Mouse (Mus musculus) heart, adult 11 months (tissue): ENCODE measurements around the gene Snapc2.

Source experiments
- DNase-seq: peaks from one replicate; pipeline ENCODE4 v3.0.0; 2022

Snapc2 gene

GRCm38 (mm10) chr8:4238434-4239192 is 14.3 kb upstream of the Snapc2 start, which contains the start of the genes Map2k7 and Gm49320:
Map2k7 (plus strand) TSS chr8:4238740.
Gm49320 (plus strand) TSS chr8:4238865.
- DNase-seq: peak; percentile 100

- peak; percentile 92 for DNase-seq
These were observed 13.5 kb upstream of the Snapc2 start for GRCm38 (mm10) chr8:4239193-4239890.

- DNase-seq: peak; percentile 90
These were observed 7.8 kb upstream of the Snapc2 start for GRCm38 (mm10) chr8:4245061-4245460.

DNA sequence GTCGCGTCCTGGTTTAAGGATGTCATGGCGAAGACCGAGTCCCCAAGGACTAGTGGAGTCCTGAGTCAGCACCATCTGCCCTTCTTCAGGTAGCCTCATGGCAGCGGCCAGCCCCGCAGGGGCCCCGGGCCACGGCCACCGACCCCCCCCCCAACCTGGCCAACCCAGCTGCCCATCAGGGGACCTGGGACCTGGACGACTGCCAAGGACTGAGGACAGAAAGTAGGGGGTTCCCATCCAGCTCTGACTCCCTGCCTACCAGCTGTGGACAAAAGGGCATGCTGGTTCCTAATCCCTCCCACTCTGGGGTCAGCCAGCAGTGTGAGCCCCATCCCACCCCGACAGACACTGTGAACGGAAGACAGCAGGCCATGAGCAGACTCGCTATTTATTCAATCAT is 7.1 kb upstream of the Snapc2 start:
- peak; percentile 91 for DNase-seq

- DNase-seq: peak; percentile 70
These were observed 5.6 kb upstream of the Snapc2 start for GRCm38 (mm10) chr8:4247241-4247640.

DNA sequence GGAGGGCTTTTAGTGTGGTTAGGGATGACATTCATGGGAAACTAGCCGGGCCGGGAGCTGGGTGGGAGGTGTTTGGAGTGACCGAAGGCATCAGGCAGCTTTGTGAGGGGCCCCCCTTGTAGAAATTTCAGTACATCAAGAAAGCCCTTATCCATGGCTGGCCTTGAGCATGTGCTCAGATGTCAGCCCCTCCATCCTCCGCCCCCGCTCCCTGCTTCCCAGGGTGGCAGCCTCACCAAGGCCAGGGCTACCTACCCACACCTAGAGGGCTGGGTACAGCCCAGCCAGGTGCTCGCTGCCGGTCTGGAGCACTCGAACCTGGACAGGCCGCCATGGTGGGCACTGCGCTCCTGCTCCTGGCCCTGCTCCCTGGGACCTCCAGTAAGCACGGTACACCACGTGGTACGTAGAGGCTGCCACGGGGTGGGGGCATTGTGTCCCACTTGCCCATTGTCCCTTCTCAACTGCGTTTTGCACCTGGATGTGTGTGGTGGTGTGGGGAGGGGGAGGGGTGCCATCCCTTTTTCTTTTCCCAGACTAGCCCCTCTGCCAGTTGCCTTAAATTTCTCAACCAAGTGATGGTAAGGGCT is 4.8 kb upstream of the Snapc2 start, which contains the start of gene Tgfbr3l:
TSS of gene Tgfbr3l (plus strand) at position 264 of the 590 bp plus-strand sequence.
- peak; percentile 91 for DNase-seq

DNA sequence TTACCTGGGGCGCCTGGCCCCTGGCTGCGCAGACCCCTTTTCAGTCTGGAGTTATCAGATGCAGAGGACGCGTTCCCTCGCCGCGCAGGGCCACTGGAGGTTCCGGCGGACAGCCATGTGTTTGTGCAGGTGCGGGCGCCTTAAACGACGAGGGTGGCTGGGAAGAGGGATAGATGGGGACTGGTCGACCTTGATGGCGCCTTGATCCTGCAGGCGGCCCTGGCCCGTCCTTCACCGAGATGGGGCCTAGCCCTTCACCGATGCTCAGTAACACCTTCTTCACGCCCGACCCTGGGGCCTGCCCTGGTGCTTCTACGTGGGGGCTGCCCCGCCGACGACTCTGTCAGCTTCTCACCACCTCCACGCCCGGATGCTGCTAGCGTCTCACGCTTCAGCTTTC is 3.7 kb upstream of the Snapc2 start:
- DNase-seq: peak; percentile 93

DNA sequence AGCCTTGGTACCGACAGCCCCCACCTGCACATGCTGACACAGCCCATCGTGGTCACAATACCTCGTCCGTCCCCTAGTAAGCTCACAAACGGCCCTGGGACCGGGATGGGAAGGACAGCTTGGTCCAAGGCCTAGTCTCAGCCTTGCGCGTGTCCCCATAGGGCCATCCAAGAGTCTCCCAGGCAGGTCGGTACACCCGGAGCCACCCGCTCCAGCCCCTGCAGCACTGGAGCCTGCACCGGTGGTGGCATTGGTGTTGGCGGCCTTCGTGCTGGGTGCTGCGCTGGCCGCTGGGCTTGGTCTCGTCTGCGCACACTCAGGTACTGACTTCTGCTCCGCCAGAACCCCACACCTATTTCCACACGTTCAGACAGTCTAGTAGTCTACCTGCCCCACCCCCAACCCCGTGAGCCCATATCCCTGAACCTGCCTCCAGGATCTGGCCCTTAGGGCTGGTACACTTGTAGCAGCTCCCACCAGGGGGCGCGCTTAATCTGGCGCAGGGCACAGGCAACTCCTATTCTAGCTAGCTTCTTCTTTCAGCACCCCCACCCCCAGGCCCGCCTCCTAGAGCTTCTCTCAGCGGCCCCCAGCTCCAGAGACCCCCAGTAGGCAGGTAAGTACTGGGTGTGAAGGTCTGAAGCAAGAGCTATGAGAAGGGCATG is 2.4 kb upstream of the Snapc2 start:
- DNase-seq: peak; percentile 98

GRCm38 (mm10) chr8:4252116-4252760 is 642 bp upstream of the Snapc2 start:
- DNase-seq: peak; percentile 88

- peak; percentile 89 for DNase-seq
These were observed 1.1 kb downstream of the Snapc2 start for GRCm38 (mm10) chr8:4254001-4254400.

GRCm38 (mm10) chr8:4255471-4255870 is 2.6 kb downstream of the Snapc2 start:
- peak; percentile 90 for DNase-seq

DNA sequence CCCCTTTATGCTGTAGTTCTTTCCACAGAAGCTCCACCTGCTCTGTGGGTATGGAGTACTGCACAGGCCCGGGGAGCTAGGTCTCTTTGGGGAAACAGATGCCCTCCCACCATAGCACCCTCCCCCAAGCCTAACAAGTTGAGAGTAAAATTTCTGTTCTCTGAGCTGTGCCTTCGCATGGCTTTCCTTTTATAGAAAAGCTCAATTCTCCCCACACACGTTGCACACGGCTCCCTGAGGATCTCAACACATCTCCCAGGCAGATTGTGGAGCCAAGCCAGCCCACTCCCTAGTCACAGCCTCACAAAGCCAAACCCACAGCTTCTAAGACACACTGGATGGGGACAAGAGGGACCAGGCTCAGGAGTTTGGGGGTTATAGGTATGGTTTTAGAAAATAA is 4.0 kb downstream of the Snapc2 start:
- peak; percentile 81 for DNase-seq

- DNase-seq: peak; percentile 74
These were observed 4.5 kb downstream of the Snapc2 start for GRCm38 (mm10) chr8:4257350-4257749.

GRCm38 (mm10) chr8:4258233-4258632 is 5.4 kb downstream of the Snapc2 start:
- DNase-seq: peak; percentile 95

- DNase-seq: peak; percentile 96
These were observed 5.8 kb downstream of the Snapc2 start for GRCm38 (mm10) chr8:4258678-4259077.

GRCm38 (mm10) chr8:4259125-4259804 is 6.4 kb downstream of the Snapc2 start, which contains the start of gene Ctxn1:
Ctxn1 (minus strand) TSS chr8:4259274.
- peak; percentile 99 for DNase-seq

DNA sequence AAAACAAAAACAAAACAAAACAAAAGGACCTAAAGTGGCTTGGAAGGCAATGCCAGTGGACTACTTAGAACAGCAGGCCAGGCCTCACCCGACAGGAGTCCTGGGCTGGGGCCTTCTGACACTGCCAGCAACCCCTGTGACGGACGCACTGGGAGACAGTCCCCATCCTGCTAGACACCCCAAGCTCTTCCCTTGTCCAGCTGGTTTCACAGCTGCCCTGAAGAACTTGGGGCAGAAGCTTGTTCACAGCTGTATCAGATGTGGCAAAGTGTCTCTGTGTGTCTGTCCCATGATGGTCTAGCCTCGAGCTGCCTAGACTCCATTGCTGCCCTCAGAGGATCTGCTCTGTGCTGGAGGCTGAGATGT is 6.9 kb downstream of the Snapc2 start:
- peak; percentile 90 for DNase-seq

- no peak for DNase-seq
These were observed 10.4 kb downstream of the Snapc2 start for GRCm38 (mm10) chr8:4263105-4263791.

DNA sequence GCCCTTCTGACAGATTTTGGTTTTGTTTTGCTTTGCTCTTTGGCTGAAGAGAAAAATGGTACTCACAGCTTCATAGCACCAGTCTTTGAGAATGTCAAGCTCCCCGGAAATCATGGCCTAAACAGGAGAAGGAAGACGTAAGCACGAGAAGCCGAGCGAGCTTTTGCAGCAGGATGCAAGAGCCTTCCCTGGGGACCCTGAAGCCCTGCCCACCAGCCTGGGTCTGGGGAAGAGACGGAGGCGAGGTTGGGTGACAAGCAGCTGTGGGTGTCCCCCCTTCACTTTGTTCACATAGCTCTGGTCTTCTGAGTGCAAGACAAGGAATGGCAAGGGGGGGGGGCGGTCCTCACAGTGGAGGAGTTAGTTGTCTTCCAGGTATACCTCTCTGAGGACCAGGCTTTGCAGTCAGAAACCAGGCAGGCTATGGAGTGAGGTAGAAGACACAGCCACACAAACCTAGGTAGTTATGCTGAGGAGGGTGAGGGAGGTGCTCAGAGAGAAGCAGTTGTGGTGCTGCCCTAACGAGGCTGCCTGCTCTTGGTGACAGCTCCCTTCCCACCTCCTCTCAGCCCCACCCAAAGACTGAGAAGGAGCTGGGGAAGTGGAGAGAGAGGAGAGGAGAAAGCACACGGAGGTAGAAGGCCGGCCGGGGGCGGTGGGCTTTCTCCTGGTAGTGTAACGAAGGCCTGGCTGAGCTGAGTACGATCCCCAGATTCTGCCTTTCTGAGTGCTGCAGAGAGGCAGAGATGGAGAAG is 12.5 kb downstream of the Snapc2 start:
- DNase-seq: peak; percentile 85

GRCm38 (mm10) chr8:4267627-4268026 is 14.7 kb downstream of the Snapc2 start:
- DNase-seq: no peak

DNA sequence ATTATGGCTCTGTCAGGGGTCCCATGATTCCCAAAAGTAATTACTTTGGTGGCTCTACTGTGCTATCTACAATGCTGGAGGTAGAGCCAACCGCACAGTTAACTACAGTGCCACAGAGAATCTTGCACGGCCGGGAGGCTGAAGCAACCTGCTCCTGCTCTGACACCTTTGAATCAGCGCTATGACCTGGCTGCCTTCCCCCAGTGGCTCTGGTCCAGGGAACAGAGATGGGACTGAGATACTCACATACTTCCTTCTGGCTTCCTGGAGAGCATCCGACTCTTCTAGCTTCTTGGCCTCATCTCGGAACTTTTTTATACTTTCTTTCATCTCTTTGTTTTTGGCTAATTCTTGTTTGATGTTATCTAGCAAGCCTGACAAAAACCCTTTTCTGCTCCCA is 16.7 kb downstream of the Snapc2 start:
- no peak for DNase-seq
